Mouse (Mus musculus): ENCODE measurements around the gene Trpv2. TPM values are rescaled to one million over a fixed set of nuclear protein-coding genes. Genes with fewer than 3 reads are reported as not detected.

The Trpv2 gene
- polyA plus RNA-seq, 1 experiment from 2014 or later = 19.8 TPM

GRCm38 (mm10) chr11:62591026-62591425 is 16.7 kb downstream of the Trpv2 start:
- H3K4me2 ChIP-seq (replicated peaks) = no peak overlapping the region
- no peak overlapping the region for H3K9ac ChIP-seq (replicated peaks)
- WGBS = 71% methylated on average over 2 of the region's 2 CpGs
- H3K27me3 ChIP-seq = no peaks in the 10 kb centered on the region
- ATAC-seq (replicated peaks) = no peak
- no peak overlapping the region for H3K4me3 ChIP-seq
- no peaks in the 10 kb centered on the region for H3K9me3 ChIP-seq
- no peaks in the 10 kb centered on the region for H3K36me3 ChIP-seq
- H3K27ac ChIP-seq (replicated peaks) = no peak overlapping the region
- peaks cover 3% of the 10 kb centered on the region; the same call in 1 of the 2 replicates for H3K4me1 ChIP-seq

- no peak overlapping the region for H3K4me3 ChIP-seq
- no peak overlapping the region for H3K27ac ChIP-seq (replicated peaks)
- H3K27me3 ChIP-seq = no peaks in the 10 kb centered on the region
- WGBS = 78% methylated on average over 8 of the region's 8 CpGs
- no peak for ATAC-seq (replicated peaks)
- H3K36me3 ChIP-seq = no peaks in the 10 kb centered on the region
- peaks cover 3% of the 10 kb centered on the region; the same call in 1 of the 2 replicates for H3K4me1 ChIP-seq
- no peaks in the 10 kb centered on the region for H3K9me3 ChIP-seq
- H3K9ac ChIP-seq (replicated peaks) = no peak overlapping the region
- no peak overlapping the region for H3K4me2 ChIP-seq (replicated peaks)
These were observed 17.8 kb downstream of the Trpv2 start for GRCm38 (mm10) chr11:62591904-62592575.

- Histone ChIP-seq H3K4me3 (no peak overlapping the region), H3K4me1 (peaks cover 5% of the 10 kb centered on the region), H3K9me3 (no peaks in the 10 kb centered on the region), H3K9ac (replicated peaks) (no peak overlapping the region), H3K4me2 (replicated peaks) (no peak overlapping the region), H3K27me3 (no peaks in the 10 kb centered on the region), H3K27ac (replicated peaks) (no peak overlapping the region), H3K36me3 (no peaks in the 10 kb centered on the region)
- no peak for ATAC-seq (replicated peaks)
- whole genome bisulfite sequencing = 85% methylated on average over 4 of the region's 4 CpGs
These were observed 24.3 kb downstream of the Trpv2 start for GRCm38 (mm10) chr11:62598571-62598970.

- H3K36me3 ChIP-seq = peaks cover 29% of the 10 kb centered on the region
- peak overlapping the region; percentile 42 for H3K4me2 ChIP-seq (replicated peaks)
- peak overlapping the region; percentile 92 for H3K27ac ChIP-seq (replicated peaks)
- H3K4me1 ChIP-seq = peaks cover 38% of the 10 kb centered on the region
- H3K9ac ChIP-seq (replicated peaks) = peak overlapping the region; percentile 39
- H3K9me3 ChIP-seq = no peaks in the 10 kb centered on the region
- no peaks in the 10 kb centered on the region for H3K27me3 ChIP-seq
- peak overlapping the region; percentile 72 for H3K4me3 ChIP-seq
- whole genome bisulfite sequencing = 12% methylated on average over 17 of the region's 17 CpGs
- ATAC-seq (replicated peaks) = no peak; the same call in 1 of the 2 replicates
These were observed 27.7 kb downstream of the Trpv2 start for GRCm38 (mm10) chr11:62601732-62602618.

- ATAC-seq (replicated peaks) = peak; percentile 96
- WGBS = under 1% methylated on average over 58 of the region's 58 CpGs
- Histone ChIP-seq H3K4me1 (peaks cover 43% of the 10 kb centered on the region), H3K4me2 (replicated peaks) (peak overlapping the region; percentile 59), H3K4me3 (peak overlapping the region; percentile 72), H3K36me3 (peaks cover 36% of the 10 kb centered on the region), H3K9ac (replicated peaks) (peak overlapping the region; percentile 91), H3K27me3 (no peaks in the 10 kb centered on the region), H3K9me3 (no peaks in the 10 kb centered on the region), H3K27ac (replicated peaks) (peak overlapping the region; percentile 92)
These were observed 28.5 kb downstream of the Trpv2 start for GRCm38 (mm10) chr11:62602619-62603311.

- no peak for ATAC-seq (replicated peaks)
- WGBS = 1% methylated on average over 13 of the region's 13 CpGs
- Histone ChIP-seq H3K9me3 (no peaks in the 10 kb centered on the region), H3K4me3 (peak overlapping the region; percentile 72), H3K27ac (replicated peaks) (peak overlapping the region; percentile 92), H3K4me2 (replicated peaks) (peak overlapping the region; percentile 59), H3K27me3 (no peaks in the 10 kb centered on the region), H3K4me1 (peaks cover 43% of the 10 kb centered on the region), H3K9ac (replicated peaks) (peak overlapping the region; percentile 91), H3K36me3 (peaks cover 37% of the 10 kb centered on the region)
These were observed 29.2 kb downstream of the Trpv2 start for GRCm38 (mm10) chr11:62603312-62604056.

- Histone ChIP-seq H3K4me1 (peaks cover 43% of the 10 kb centered on the region), H3K36me3 (peaks cover 44% of the 10 kb centered on the region), H3K9me3 (no peaks in the 10 kb centered on the region), H3K9ac (replicated peaks) (peak overlapping the region; percentile 91), H3K27ac (replicated peaks) (peak overlapping the region; percentile 38; the same call in 1 of the 2 replicates), H3K4me3 (peak overlapping the region; percentile 72), H3K4me2 (replicated peaks) (peak overlapping the region; percentile 59), H3K27me3 (no peaks in the 10 kb centered on the region)
- no peak for ATAC-seq (replicated peaks)
- 14% methylated on average over 5 of the region's 5 CpGs for WGBS
These were observed 29.9 kb downstream of the Trpv2 start for GRCm38 (mm10) chr11:62604123-62604706.

GRCm38 (mm10) chr11:62604886-62605618 is 30.8 kb downstream of the Trpv2 start:
- 28% methylated on average over 3 of the region's 3 CpGs for WGBS
- Histone ChIP-seq H3K4me3 (peak overlapping the region; percentile 72), H3K36me3 (peaks cover 48% of the 10 kb centered on the region)

GRCm38 (mm10) chr11:62605619-62606298 is 31.5 kb downstream of the Trpv2 start:
- H3K36me3 ChIP-seq = peaks cover 48% of the 10 kb centered on the region
- no peaks in the 10 kb centered on the region for H3K9me3 ChIP-seq
- H3K27ac ChIP-seq (replicated peaks) = peak overlapping the region; percentile 41
- no peaks in the 10 kb centered on the region for H3K27me3 ChIP-seq
- H3K4me2 ChIP-seq (replicated peaks) = peak overlapping the region; percentile 59
- ATAC-seq (replicated peaks) = no peak
- peak overlapping the region; percentile 72; the same call in 1 of the 2 replicates for H3K4me3 ChIP-seq
- 48% methylated on average over 10 of the region's 10 CpGs for WGBS
- H3K4me1 ChIP-seq = peaks cover 43% of the 10 kb centered on the region
- peak overlapping the region; percentile 91 for H3K9ac ChIP-seq (replicated peaks)

More at GRCm38 (mm10) chr11:62604886-62605618, 30.8 kb downstream of the Trpv2 start:
- Histone ChIP-seq H3K4me1 (peaks cover 43% of the 10 kb centered on the region), H3K27me3 (no peaks in the 10 kb centered on the region), H3K27ac (replicated peaks) (peak overlapping the region; percentile 41; the same call in 1 of the 2 replicates), H3K9me3 (no peaks in the 10 kb centered on the region), H3K9ac (replicated peaks) (peak overlapping the region; percentile 91), H3K4me2 (replicated peaks) (peak overlapping the region; percentile 59)
- no peak for ATAC-seq (replicated peaks)

All from forebrain, embryonic 15.5 days (tissue).